Mouse (Mus musculus) layer of hippocampus, adult 2 months (tissue): ENCODE data around the gene Olfr237-ps1. TPM values are rescaled to one million over a fixed set of nuclear protein-coding genes. Genes with fewer than 3 reads are reported as not detected.
"Not testable (repeated sequence)": the region's sequence is repeated elsewhere in the genome, so short reads cannot be mapped to it uniquely, and the experiment has no call there.

ENCODE experiments used
- DNase-seq, 2 experiments: peaks; one replicate each; pipeline ENCODE4 v3.0.0; 2022; ENCODE audit warnings: low spot score in 2 of 2
- H3K27ac ChIP-seq: fragments of 200-600 bp; 2 replicates; pipeline ENCODE4 v1.8.1; 2022
- H3K4me3 ChIP-seq: fragments of 200-600 bp; 2 replicates; pipeline ENCODE4 v1.8.1; 2022; ENCODE audit warnings: mild to moderate bottlenecking
- CTCF ChIP-seq: fragments of 200-600 bp; conservative IDR thresholded peaks from 2 replicates; pipeline ENCODE4 v1.8.1; 2022; ENCODE audit warnings: antibody characterized with exemption, mild to moderate bottlenecking, moderate library complexity
- long read RNA-seq, 2 experiments: library from polyadenylated mRNA; stranded (forward); transcript quantifications; one replicate each; pipeline ENCODE4 v2.0.0; 2021; ENCODE audit warnings: borderline mapping rate in 2 of 2
- total RNA-seq, 2 experiments: library from RNA; stranded (reverse); gene quantifications; 2 replicates each; pipeline ENCODE4 v1.2.3; 2021

Gene Olfr237-ps1
- not detected for total RNA-seq
- long read RNA-seq, experiment 1, result 0 reads
- long read RNA-seq, experiment 2, result 0 reads

- not testable (repeated sequence) for H3K4me3 ChIP-seq, DNase-seq, H3K27ac ChIP-seq
Measured at GRCm38 (mm10) chr6:43146267-43146666, at the start of gene Olfr237-ps1. TSS of gene Olfr237-ps1 (plus strand) at chr6:43146567.

- not testable (repeated sequence) for DNase-seq, H3K4me3 ChIP-seq, H3K27ac ChIP-seq
Measured at GRCm38 (mm10) chr6:43106069-43106468, 40.3 kb upstream of the Olfr237-ps1 start, which contains the start of gene Olfr441. TSS of gene Olfr441 (plus strand) at chr6:43106369.

DNA sequence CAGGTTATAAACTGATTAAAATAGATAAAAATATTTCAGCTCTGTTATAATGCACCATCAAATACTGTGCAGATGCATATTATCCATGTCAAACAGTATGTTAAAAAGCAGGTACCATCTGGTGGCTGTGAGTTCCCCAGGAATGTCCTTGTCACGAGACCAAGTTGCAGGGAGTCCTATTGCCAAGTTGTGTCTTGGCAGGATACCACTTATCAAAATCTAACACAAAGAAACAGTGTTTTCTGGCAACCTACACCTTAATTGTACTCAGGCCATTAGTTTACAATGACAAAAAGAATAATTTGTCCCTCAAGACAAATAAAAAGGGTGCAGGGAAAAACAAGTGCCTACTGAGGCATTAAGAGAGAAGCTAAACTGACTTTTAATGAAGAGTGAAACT, 13.1 kb downstream of the Olfr237-ps1 start:
- no peak overlapping the region for H3K27ac ChIP-seq
- peak in 1 of 2 experiments; percentile 5 for DNase-seq
- no peak overlapping the region for H3K4me3 ChIP-seq
- TF ChIP-seq CTCF, result no peak

DNA sequence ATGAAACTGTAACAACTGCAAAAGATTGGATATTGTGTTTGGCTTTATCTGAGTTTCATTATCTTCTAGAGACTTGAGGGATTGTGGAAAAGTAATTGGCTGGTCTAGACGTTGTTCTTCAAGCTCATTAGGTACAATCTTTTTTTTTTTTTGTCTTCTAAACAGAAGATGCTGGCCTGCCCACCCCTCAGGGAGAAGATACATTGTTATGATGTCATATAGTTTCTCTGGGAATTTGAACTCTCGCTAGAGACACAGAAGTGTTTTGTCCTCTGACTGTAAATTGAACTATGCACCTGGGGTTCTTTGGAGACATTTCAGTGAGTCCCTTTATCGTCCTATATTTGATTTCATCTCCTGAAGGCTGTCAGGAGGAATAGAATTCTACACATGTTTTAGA, 16.6 kb downstream of the Olfr237-ps1 start, which contains the start of gene Olfr437:
TSS of gene Olfr437 (plus strand) at position 301 of the 400 bp plus-strand sequence.
- TF ChIP-seq CTCF, result no peak

GRCm38 (mm10) chr6:43167246-43167645, 20.9 kb downstream of the Olfr237-ps1 start:
- Histone ChIP-seq H3K27ac (no peak overlapping the region), H3K4me3 (no peak overlapping the region)
- no peak for DNase-seq
- no peak for TF ChIP-seq CTCF

More for the DNA sequence above, 16.6 kb downstream of the Olfr237-ps1 start, which contains the start of gene Olfr437:
- DNase-seq, result no peak
- Histone ChIP-seq H3K4me3 (no peak within 1 kb of the TSS), H3K27ac (no peak within 1 kb of the TSS)

DNA sequence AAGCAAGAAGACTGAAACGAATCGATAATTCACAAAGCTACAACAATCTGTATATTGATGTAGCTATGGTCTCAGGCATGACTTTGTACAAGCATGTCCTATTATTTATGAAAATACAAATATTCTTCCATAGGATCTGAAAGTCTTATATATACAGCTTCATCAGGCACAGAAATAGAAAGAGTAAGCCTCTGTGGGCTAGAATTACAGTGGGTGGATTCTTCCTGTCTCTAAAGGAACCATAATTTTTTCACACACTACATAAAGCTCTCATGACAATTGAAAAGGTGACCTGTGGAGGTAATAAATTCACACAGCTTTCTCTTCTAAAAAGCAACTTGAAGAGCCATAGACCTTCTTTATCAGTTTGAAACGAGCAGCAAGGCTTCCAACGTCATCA, 25.5 kb downstream of the Olfr237-ps1 start, which contains the start of gene Olfr13:
TSS of gene Olfr13 (plus strand) at position 301 of the 400 bp plus-strand sequence.
- no peak for TF ChIP-seq CTCF
- DNase-seq, result no peak
- Histone ChIP-seq H3K27ac (no peak within 1 kb of the TSS), H3K4me3 (no peak within 1 kb of the TSS)

GRCm38 (mm10) chr6:43178129-43178528, 31.8 kb downstream of the Olfr237-ps1 start:
- TF ChIP-seq CTCF, result no peak
- Histone ChIP-seq H3K27ac (peak overlapping the region; percentile 64; the same call in 1 of the 2 replicates), H3K4me3 (no peak overlapping the region)
- DNase-seq, result no peak

DNA sequence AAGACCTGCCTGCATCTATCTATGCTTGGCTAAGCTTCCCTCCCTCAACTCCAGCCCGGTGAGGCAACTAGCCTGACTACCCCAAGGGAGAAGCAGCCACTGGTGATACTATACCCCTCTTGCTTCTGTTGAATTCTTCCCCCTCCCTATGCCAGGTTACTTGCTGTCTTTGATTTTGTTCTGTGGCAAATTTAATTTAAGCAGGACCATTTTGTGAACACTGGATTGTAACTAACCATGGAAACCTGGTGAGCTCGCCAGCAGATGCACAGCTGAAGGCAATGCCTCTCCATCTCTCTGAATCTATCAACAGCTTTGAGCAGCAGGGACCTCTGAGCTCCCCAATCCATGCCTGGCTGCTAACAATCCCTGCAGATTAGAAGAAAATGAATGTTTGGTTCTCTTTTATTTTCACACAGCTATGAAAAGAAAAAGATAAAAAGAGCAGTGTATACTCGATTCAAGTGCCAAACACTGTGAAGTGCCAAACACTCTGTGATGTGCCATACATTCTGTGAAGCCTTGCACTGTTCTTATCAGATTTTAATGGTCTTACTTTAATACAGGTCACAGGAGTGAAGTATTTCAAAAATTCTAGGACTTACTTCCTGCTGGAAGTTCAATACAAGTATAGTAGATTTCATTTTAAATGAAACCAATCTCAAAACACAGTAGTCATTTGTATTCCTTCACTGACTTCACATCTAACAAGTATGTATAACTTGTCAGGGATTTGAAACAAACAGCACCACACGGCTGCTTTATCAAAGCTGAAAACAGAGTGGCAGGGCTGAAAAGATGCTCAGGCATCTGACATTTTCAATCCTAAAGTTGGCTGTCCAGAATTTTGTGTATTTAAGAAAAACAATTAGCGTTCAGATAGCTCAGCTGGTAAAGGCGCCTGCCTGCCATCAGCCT, 32.5 kb downstream of the Olfr237-ps1 start:
- no peak for TF ChIP-seq CTCF
- Histone ChIP-seq H3K4me3 (no peak overlapping the region), H3K27ac (peak overlapping the region; percentile 64)
- DNase-seq, result no peak

DNA sequence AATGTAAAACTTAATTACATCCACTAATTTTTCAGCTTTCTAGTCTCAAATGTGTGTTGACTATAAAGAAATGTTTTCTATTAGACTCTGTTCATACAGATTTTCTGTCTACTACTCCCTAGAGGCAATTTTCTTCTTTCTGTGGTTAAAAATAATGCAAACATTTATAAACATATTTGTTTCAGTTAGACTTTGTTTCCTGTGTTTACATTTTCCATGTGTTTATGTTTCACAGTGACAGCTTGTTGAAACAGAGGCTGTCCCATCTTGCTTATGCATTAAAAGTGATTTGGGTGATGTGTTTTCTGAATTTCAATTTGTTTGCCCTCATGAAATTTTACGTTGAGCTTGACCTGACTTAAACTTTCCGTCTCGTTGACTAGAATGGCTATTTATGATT, 44.6 kb downstream of the Olfr237-ps1 start:
- H3K27ac ChIP-seq, result no peak overlapping the region
- no peak overlapping the region for H3K4me3 ChIP-seq
- no peak for TF ChIP-seq CTCF
- DNase-seq, result no peak

GRCm38 (mm10) chr6:43196781-43197180, 50.4 kb downstream of the Olfr237-ps1 start, which contains the start of gene Olfr435:
TSS of gene Olfr435 (plus strand) at chr6:43197146.
- no peak within 1 kb of the TSS for H3K4me3 ChIP-seq
- DNase-seq, result no peak
- H3K27ac ChIP-seq, result no peak within 1 kb of the TSS
- no peak for TF ChIP-seq CTCF

DNA sequence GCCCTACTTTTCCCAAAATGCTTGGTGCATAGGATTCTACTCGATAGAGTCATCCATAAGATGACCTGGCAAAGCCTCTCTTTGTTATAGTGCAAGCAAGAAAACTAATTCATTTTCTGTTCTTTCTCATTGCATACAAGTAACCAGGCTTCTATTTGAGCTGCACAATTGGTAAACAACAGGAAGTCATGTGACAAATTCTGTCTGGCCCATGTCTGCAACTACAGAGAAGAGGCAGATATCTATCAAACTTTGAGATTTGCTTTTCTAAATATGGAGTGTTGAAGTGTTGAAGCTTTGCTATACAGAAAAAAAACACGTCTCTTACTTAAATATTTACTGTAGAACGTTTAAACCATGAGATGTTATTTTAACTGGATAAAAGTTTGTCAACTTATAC, 51.7 kb downstream of the Olfr237-ps1 start:
- TF ChIP-seq CTCF, result no peak
- no peak overlapping the region for H3K27ac ChIP-seq
- H3K4me3 ChIP-seq, result no peak overlapping the region
- DNase-seq, result no peak

DNA sequence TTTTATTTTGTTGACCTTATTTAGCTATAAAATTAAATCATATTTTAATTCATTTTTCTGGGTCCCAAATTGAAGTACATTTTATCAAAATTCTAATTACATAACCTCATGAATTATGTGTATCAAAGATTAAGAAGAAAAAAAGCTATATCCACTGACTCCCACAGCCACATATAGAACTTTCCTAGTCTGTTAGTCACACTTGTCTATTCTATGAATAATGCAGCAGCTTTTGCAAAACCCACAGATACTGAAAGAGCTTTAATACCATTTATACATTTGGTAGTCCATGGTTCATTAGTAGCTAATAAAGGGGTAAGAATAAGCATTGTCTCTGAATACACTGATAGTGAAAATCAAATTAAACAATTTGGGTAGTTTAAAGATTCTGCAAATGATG, 56.4 kb downstream of the Olfr237-ps1 start:
- TF ChIP-seq CTCF, result no peak
- DNase-seq, result no peak
- no peak overlapping the region for H3K27ac ChIP-seq

GRCm38 (mm10) chr6:43205355-43205754, 59.0 kb downstream of the Olfr237-ps1 start:
- DNase-seq, result no peak
- no peak for TF ChIP-seq CTCF
- Histone ChIP-seq H3K27ac (no peak overlapping the region), H3K4me3 (no peak overlapping the region)

More for the DNA sequence above, 56.4 kb downstream of the Olfr237-ps1 start:
- H3K4me3 ChIP-seq, result no peak overlapping the region

Other genes with a start within 250 kb of the Olfr237-ps1 start
- gene Olfr447, start 237.7 kb upstream of the Olfr237-ps1 start, total RNA-seq, result not detected
- gene Olfr446, start 225.2 kb upstream of the Olfr237-ps1 start, total RNA-seq, result not detected
- gene Olfr444, start 197.5 kb upstream of the Olfr237-ps1 start, total RNA-seq, result not detected
- gene Olfr441, start 40.2 kb upstream of the Olfr237-ps1 start, total RNA-seq, result not detected
- gene Olfr437, start 16.7 kb downstream of the Olfr237-ps1 start, total RNA-seq, result not detected
- not detected for gene Olfr13, start 25.6 kb downstream of the Olfr237-ps1 start, total RNA-seq
- not detected for gene Olfr435, start 50.6 kb downstream of the Olfr237-ps1 start, total RNA-seq
- not detected for gene Olfr434, start 66.5 kb downstream of the Olfr237-ps1 start, total RNA-seq
- gene Olfr47, start 85.0 kb downstream of the Olfr237-ps1 start, total RNA-seq, result not detected
- 1 to 10 TPM; 1.7 to 2.8 TPM for gene Arhgef5, start 119.0 kb downstream of the Olfr237-ps1 start, total RNA-seq
- gene Nobox, start 163.0 kb downstream of the Olfr237-ps1 start, total RNA-seq, result not detected